Mouse (Mus musculus) intestine, postnatal 0 days (tissue): ENCODE measurements around the gene Arfgap3. TPM values are rescaled to one million over a fixed set of nuclear protein-coding genes. Genes with fewer than 3 reads are reported as not detected.

Source experiments
- ATAC-seq: fragments of 200-750 bp; cut with Nextera tagmentation; 2 replicates; pipeline ENCODE4 v1.8.0; 2017; ENCODE audit warnings: mild to moderate bottlenecking, moderate TSS enrichment, moderate library complexity
- H3K27ac ChIP-seq: fragments of 300-500 bp; sonication (generic); 2 replicates; pipeline ENCODE4 v1.5.1; 2014; ENCODE audit warnings: mild to moderate bottlenecking, low read depth, low read length, moderate library complexity
- H3K27me3 ChIP-seq: fragments of 300-500 bp; sonication (generic); replicated peaks from 2 replicates; pipeline ENCODE4 v1.6.1; 2014; ENCODE audit warnings: low read length, mixed read lengths; ENCODE audit not compliant: control insufficient read depth, insufficient read depth
- H3K36me3 ChIP-seq: fragments of 300-500 bp; sonication (generic); 2 replicates; pipeline ENCODE4 v1.6.1; 2014; ENCODE audit warnings: mild to moderate bottlenecking, moderate library complexity; ENCODE audit not compliant: control insufficient read depth, insufficient read depth
- H3K4me1 ChIP-seq: fragments of 300-500 bp; sonication (generic); replicated peaks from 2 replicates; pipeline ENCODE4 v1.6.1; 2014; ENCODE audit warnings: antibody characterized with exemption, low read length, mixed read lengths; ENCODE audit not compliant: control insufficient read depth, insufficient read depth
- H3K4me2 ChIP-seq: fragments of 300-500 bp; sonication (generic); replicated peaks from 2 replicates; pipeline ENCODE4 v1.6.1; 2014; ENCODE audit warnings: low read depth, mild to moderate bottlenecking, moderate library complexity
- H3K4me3 ChIP-seq: fragments of 300-500 bp; sonication (generic); 2 replicates; pipeline ENCODE4 v1.5.1; 2014; ENCODE audit warnings: low read depth, low read length
- H3K9ac ChIP-seq: fragments of 300-500 bp; sonication (generic); 2 replicates; pipeline ENCODE4 v1.6.1; 2014; ENCODE audit warnings: mild to moderate bottlenecking, low read depth, low read length
- H3K9me3 ChIP-seq: fragments of 300-500 bp; sonication (generic); 2 replicates; pipeline ENCODE4 v1.6.1; 2016; ENCODE audit warnings: mixed run types; ENCODE audit not compliant: control insufficient read depth
- CTCF ChIP-seq: sonication (generic); IDR thresholded peaks from 2 replicates; pipeline ENCODE4 v1.5.1; 2016; ENCODE audit warnings: low read depth, mild to moderate bottlenecking, control low read depth, antibody characterized with exemption, moderate library complexity
- WGBS: fragments of 180-500 bp; shearing (Covaris S2); extraction: QIAGEN DNeasy Blood & Tissue Kit; methylation state at CpG from one replicate; pipeline ENCODE4 v1.1.7; 2014; 5-methylcytosine and 5-hydroxymethylcytosine counted together
- polyA plus RNA-seq: library from polyadenylated mRNA; unstranded; fragments of >200 nt; fragmentation: Nextera tagmentation; extraction: Ambion mirVana; gene quantifications from 2 replicates; pipeline ENCODE4 v1.2.1, GENCODE M21; 2015

The Arfgap3 gene
- polyA plus RNA-seq, 1 experiment from 2014 or later, result 119 TPM

GRCm38 (mm10) chr15:83265269-83265668 is 84.8 kb downstream of the Arfgap3 start:
- ATAC-seq, result no peak
- no peak overlapping the region for H3K27ac ChIP-seq
- TF ChIP-seq CTCF, result no peak

GRCm38 (mm10) chr15:83263405-83263804 is 86.6 kb downstream of the Arfgap3 start:
- TF ChIP-seq CTCF, result no peak
- ATAC-seq, result no peak
- Histone ChIP-seq H3K9ac (no peak overlapping the region), H3K27me3 (no peaks in the 10 kb centered on the region), H3K36me3 (no peaks in the 10 kb centered on the region), H3K4me1 (no peaks in the 10 kb centered on the region), H3K4me3 (no peak overlapping the region), H3K9me3 (no peaks in the 10 kb centered on the region), H3K4me2 (no peak overlapping the region), H3K27ac (no peak overlapping the region)
- 81% methylated on average over 5 of the region's 5 CpGs for WGBS

More at GRCm38 (mm10) chr15:83265269-83265668, 84.8 kb downstream of the Arfgap3 start:
- no peak overlapping the region for H3K9ac ChIP-seq
- no peak overlapping the region for H3K4me2 ChIP-seq
- H3K4me1 ChIP-seq, result no peaks in the 10 kb centered on the region
- no peaks in the 10 kb centered on the region for H3K27me3 ChIP-seq
- H3K9me3 ChIP-seq, result no peaks in the 10 kb centered on the region
- no peak overlapping the region for H3K4me3 ChIP-seq
- no peaks in the 10 kb centered on the region for H3K36me3 ChIP-seq
- WGBS, result 15% methylated on average over 1 of the region's 1 CpGs

GRCm38 (mm10) chr15:83257906-83258305 is 92.1 kb downstream of the Arfgap3 start:
- Histone ChIP-seq H3K27ac (no peak overlapping the region), H3K4me2 (no peak overlapping the region), H3K4me1 (no peaks in the 10 kb centered on the region), H3K27me3 (no peaks in the 10 kb centered on the region), H3K9ac (no peak overlapping the region), H3K9me3 (no peaks in the 10 kb centered on the region), H3K4me3 (no peak overlapping the region), H3K36me3 (no peaks in the 10 kb centered on the region)
- no peak for ATAC-seq
- TF ChIP-seq CTCF, result no peak
- WGBS, result 65% methylated on average over 13 of the region's 13 CpGs

- no peak for ATAC-seq
- Histone ChIP-seq H3K4me2 (no peak overlapping the region), H3K27ac (no peak overlapping the region), H3K9ac (no peak overlapping the region), H3K36me3 (no peaks in the 10 kb centered on the region), H3K9me3 (no peaks in the 10 kb centered on the region), H3K4me3 (no peak overlapping the region), H3K27me3 (peaks cover 8% of the 10 kb centered on the region), H3K4me1 (no peaks in the 10 kb centered on the region)
- 85% methylated on average over 4 of the region's 4 CpGs for WGBS
- no peak for TF ChIP-seq CTCF
These were observed 93.6 kb downstream of the Arfgap3 start for GRCm38 (mm10) chr15:83256491-83256890.

GRCm38 (mm10) chr15:83255944-83256343 is 94.1 kb downstream of the Arfgap3 start:
- Histone ChIP-seq H3K36me3 (no peaks in the 10 kb centered on the region), H3K9me3 (no peaks in the 10 kb centered on the region), H3K4me1 (no peaks in the 10 kb centered on the region), H3K9ac (no peak overlapping the region), H3K4me2 (no peak overlapping the region), H3K27ac (no peak overlapping the region), H3K4me3 (no peak overlapping the region), H3K27me3 (peaks cover 10% of the 10 kb centered on the region)
- ATAC-seq, result no peak
- TF ChIP-seq CTCF, result no peak
- 81% methylated on average over 7 of the region's 7 CpGs for WGBS

GRCm38 (mm10) chr15:83255191-83255782 is 94.8 kb downstream of the Arfgap3 start:
- Histone ChIP-seq H3K27me3 (peaks cover 10% of the 10 kb centered on the region), H3K36me3 (no peaks in the 10 kb centered on the region), H3K4me1 (no peaks in the 10 kb centered on the region), H3K9ac (no peak overlapping the region), H3K4me2 (no peak overlapping the region), H3K9me3 (no peaks in the 10 kb centered on the region), H3K27ac (no peak overlapping the region), H3K4me3 (no peak overlapping the region)
- ATAC-seq, result no peak
- 93% methylated on average over 4 of the region's 4 CpGs for WGBS
- peak; percentile 47 for TF ChIP-seq CTCF
